In the genomic region with DNA sequence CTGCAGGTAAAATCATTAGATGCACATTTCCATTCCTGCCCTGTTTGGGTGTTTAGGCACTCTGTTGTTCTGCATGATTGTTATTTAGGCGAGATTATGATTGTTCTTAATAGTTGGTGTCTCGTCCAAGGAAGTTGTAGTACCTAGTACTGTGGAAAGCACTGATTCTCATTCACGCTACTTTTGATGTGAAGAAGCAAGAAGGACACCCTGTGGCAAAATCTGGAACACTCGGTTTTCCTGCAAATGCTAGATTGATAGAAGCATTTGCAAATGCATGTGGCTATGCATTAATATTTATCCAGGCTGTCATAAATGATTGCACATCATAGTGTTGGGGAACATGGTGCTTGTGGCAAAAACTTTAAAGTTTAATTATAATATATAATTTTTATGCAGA, we compare ENCODE assay signal across 8 mouse cellular contexts.
DNase-seq lines count a peak whose midpoint lies in the region; ATAC-seq and TF ChIP-seq lines count a peak whose summit lies in the region.
"Had no signal": no experiment of that assay in that cellular context is flagged by ENCODE, and none has a peak within 500 bp of the region (broad histone marks: within the 10 kb centered on the region; RNA-seq: fewer than 3 reads in every experiment).

No protein-coding gene starts in this region.

- peak; percentile 72; the same call in 1 of the 2 replicates for ATAC-seq in frontal cortex, adult (ENCODE audit: low TSS enrichment)
- no peak for ATAC-seq in kidney, embryonic 16.5 days (ENCODE audit: low FRiP score, low TSS enrichment)
- ATAC-seq in midbrain, postnatal 0 days (ENCODE audit: low FRiP score) = peak; percentile 42; the same call in 1 of the 2 replicates

- H3K4me2 ChIP-seq in kidney, embryonic 16.5 days (replicated peaks; ENCODE audit: low read depth, low read length) = no peak overlapping the region
- no peak overlapping the region for H3K4me2 ChIP-seq in midbrain, postnatal 0 days (ENCODE audit: low read depth, low read length, poor library complexity, severe bottlenecking)

- H3K36me3 ChIP-seq in kidney, embryonic 16.5 days (ENCODE audit: insufficient read depth, low read length) = no peaks in the 10 kb centered on the region
- H3K36me3 ChIP-seq in midbrain, postnatal 0 days (ENCODE audit: insufficient read depth, low read length) = no peaks in the 10 kb centered on the region

- 46% methylated on average over 4 of the region's 4 CpGs for WGBS in kidney, embryonic 16.5 days
- WGBS in midbrain, postnatal 0 days = 29% methylated on average over 4 of the region's 4 CpGs

- no peaks in the 10 kb centered on the region for H3K4me1 ChIP-seq in kidney, embryonic 16.5 days (ENCODE audit: insufficient read depth, low read length)
- no peaks in the 10 kb centered on the region for H3K4me1 ChIP-seq in midbrain, postnatal 0 days (ENCODE audit: insufficient read depth, low read length)

- peak; percentile 72 for TF ChIP-seq CTCF in midbrain, postnatal 0 days (IDR thresholded peaks at IDR 0.05)

- DNase-seq in frontal cortex, postnatal 10 days (ENCODE audit: low spot score in 2 of 2) = no peak
- peak; percentile 7 for DNase-seq in kidney, postnatal 14 days
- peak; percentile 4 for DNase-seq in ovary, postnatal 14 days (ENCODE audit: low spot score)
- DNase-seq in ovary, adult 18-20 months (ENCODE audit: low spot score) = no peak
- peak; percentile 63 for DNase-seq in midbrain, postnatal 0 days (ENCODE audit: low spot score)

- no peak overlapping the region for H3K9ac ChIP-seq in kidney, embryonic 16.5 days (replicated peaks; ENCODE audit: low read length)
- no peak overlapping the region for H3K9ac ChIP-seq in midbrain, postnatal 0 days (replicated peaks; ENCODE audit: low read length, poor library complexity, severe bottlenecking)

- H3K27me3 ChIP-seq in kidney, embryonic 16.5 days (ENCODE audit: insufficient read depth, low read length) = no peaks in the 10 kb centered on the region
- H3K27me3 ChIP-seq in midbrain, postnatal 0 days (ENCODE audit: insufficient read depth, low read length) = no peaks in the 10 kb centered on the region

- no peaks in the 10 kb centered on the region for H3K9me3 ChIP-seq in kidney, embryonic 16.5 days (ENCODE audit: low read length)
- H3K9me3 ChIP-seq in midbrain, postnatal 0 days (ENCODE audit: low read length) = no peaks in the 10 kb centered on the region

- no peak overlapping the region for H3K4me3 ChIP-seq in kidney, embryonic 16.5 days (ENCODE audit: low read length)
- H3K4me3 ChIP-seq in midbrain, postnatal 0 days (ENCODE audit: low read depth, low read length) = no peak overlapping the region
- H3K4me3 ChIP-seq: myocyte had no signal

- no peak overlapping the region for H3K27ac ChIP-seq in kidney, embryonic 16.5 days (ENCODE audit: low read length)
- no peak overlapping the region for H3K27ac ChIP-seq in midbrain, postnatal 0 days (ENCODE audit: low read depth, low read length)

Comparison
In these comparisons a context has a peak if more than half of its experiments do, and no peak if none do; other contexts are left out.
1. DNase-seq: peak in kidney, postnatal 14 days (single experiment), ovary, postnatal 14 days (single experiment) and midbrain, postnatal 0 days (single experiment); none in frontal cortex, postnatal 10 days (0 of 2) and ovary, adult 18-20 months (single experiment).